Mouse (Mus musculus) layer of hippocampus, adult 2 months (tissue): ENCODE measurements at regions not wholly inside any gene's neighbourhood (a gene's known extent, or its start where the extent isn't known, plus 50 kb on each side); places are given as distances from the start of the nearest gene placed in this dataset.
A peak's percentile ranks its signal among the peaks of the same experiment; 100 is the strongest.
"Not testable (repeated sequence)": the region's sequence is repeated elsewhere in the genome, so short reads cannot be mapped to it uniquely, and the experiment has no call there.

ENCODE experiments used
- DNase-seq, 2 experiments: peaks; one replicate each; pipeline ENCODE4 v3.0.0; 2022; ENCODE audit warnings: low spot score in 2 of 2
- H3K27ac ChIP-seq: fragments of 200-600 bp; 2 replicates; pipeline ENCODE4 v1.8.1; 2022
- H3K4me3 ChIP-seq: fragments of 200-600 bp; 2 replicates; pipeline ENCODE4 v1.8.1; 2022; ENCODE audit warnings: mild to moderate bottlenecking
- CTCF ChIP-seq: fragments of 200-600 bp; conservative IDR thresholded peaks from 2 replicates; pipeline ENCODE4 v1.8.1; 2022; ENCODE audit warnings: antibody characterized with exemption, mild to moderate bottlenecking, moderate library complexity

DNA sequence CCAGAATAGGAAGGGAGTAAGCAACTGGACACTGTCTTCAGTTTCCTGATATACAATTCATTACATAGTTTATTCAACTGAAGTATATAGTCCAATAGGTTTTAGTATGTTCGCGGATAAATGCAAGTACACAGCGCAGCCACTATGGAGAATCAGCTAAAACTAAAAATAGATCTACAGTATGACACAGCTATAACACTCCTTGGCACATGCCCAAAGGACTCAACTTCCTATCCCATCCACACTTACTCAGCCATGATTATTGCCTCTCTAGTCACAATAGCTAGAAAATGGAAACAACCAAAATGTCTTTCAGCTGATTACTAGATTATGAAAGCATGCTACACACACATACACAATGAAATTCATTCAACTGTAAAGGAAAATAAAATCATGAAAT lies 130.0 kb upstream of the Cdk6 start:
- H3K27ac ChIP-seq, result no peak overlapping the region
- no peak for TF ChIP-seq CTCF
- no peak overlapping the region for H3K4me3 ChIP-seq
- DNase-seq, result no peak

DNA sequence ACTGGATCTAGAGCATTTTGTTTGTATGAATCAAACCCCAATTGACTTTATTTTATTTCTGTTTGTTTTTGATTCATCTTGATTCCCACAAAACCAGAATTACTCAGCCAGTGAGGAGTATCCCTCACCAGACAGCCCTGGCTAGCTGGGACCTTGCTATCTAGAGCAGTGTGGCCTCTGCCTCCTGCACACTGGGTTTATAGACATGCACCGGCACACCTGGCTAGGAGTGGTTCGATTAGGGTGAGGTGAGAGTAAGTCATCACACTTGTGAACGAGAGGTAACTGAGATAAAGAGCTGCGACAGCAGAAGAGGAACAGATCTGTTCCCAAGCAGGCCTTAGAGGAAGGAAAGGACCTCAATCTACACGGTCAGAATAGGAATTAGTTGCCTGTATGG lies 125.2 kb upstream of the Cdk6 start:
- H3K27ac ChIP-seq, result no peak overlapping the region
- H3K4me3 ChIP-seq, result no peak overlapping the region
- DNase-seq, result no peak
- TF ChIP-seq CTCF, result no peak

- no peak overlapping the region for H3K4me3 ChIP-seq
- TF ChIP-seq CTCF, result no peak
- H3K27ac ChIP-seq, result no peak overlapping the region
- DNase-seq, result no peak
Measured at GRCm38 (mm10) chr5:3219230-3219629, 122.1 kb upstream of the Cdk6 start.

- TF ChIP-seq CTCF, result no peak
- Histone ChIP-seq H3K4me3 (no peak overlapping the region), H3K27ac (no peak overlapping the region)
- DNase-seq, result no peak
Measured at GRCm38 (mm10) chr5:3219770-3220169, 121.5 kb upstream of the Cdk6 start.

- H3K27ac ChIP-seq, DNase-seq, H3K4me3 ChIP-seq: not testable (repeated sequence)
- peak; percentile 62 for TF ChIP-seq CTCF
Measured at GRCm38 (mm10) chr5:3223819-3224218, 117.5 kb upstream of the Cdk6 start.

GRCm38 (mm10) chr5:3224392-3225054 lies 116.8 kb upstream of the Cdk6 start:
- not testable (repeated sequence) for DNase-seq, H3K27ac ChIP-seq, H3K4me3 ChIP-seq

GRCm38 (mm10) chr5:3225358-3225757 lies 115.9 kb upstream of the Cdk6 start:
- not testable (repeated sequence) for H3K4me3 ChIP-seq, H3K27ac ChIP-seq, DNase-seq

GRCm38 (mm10) chr5:3244067-3244466 lies 97.2 kb upstream of the Cdk6 start:
- not testable (repeated sequence) for DNase-seq, H3K27ac ChIP-seq, H3K4me3 ChIP-seq

- no peak overlapping the region for H3K27ac ChIP-seq
- no peak overlapping the region for H3K4me3 ChIP-seq
- no peak for DNase-seq
- TF ChIP-seq CTCF, result no peak
Measured at GRCm38 (mm10) chr5:3247333-3247732, 94.0 kb upstream of the Cdk6 start.

DNA sequence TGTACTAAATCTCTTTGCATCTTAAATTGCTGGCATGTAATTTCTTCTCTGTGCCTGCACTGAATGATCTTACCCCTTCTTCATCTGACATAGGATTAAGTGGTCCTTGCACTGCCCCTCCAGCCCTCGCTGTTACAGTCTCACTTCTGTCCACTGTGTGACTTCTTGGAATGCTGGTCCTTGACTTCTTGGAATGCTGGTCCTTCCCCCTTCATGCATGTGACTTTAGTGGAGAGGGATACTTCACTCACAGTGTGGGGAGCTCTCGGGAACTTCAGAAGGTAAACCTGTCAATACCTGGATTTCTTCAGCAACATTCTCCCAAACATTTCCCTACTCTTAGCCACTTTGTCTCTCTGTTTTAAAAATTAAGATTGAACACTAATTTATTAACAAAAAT lies 91.0 kb upstream of the Cdk6 start:
- Histone ChIP-seq H3K27ac (no peak overlapping the region), H3K4me3 (no peak overlapping the region)
- TF ChIP-seq CTCF, result no peak
- DNase-seq, result no peak

DNA sequence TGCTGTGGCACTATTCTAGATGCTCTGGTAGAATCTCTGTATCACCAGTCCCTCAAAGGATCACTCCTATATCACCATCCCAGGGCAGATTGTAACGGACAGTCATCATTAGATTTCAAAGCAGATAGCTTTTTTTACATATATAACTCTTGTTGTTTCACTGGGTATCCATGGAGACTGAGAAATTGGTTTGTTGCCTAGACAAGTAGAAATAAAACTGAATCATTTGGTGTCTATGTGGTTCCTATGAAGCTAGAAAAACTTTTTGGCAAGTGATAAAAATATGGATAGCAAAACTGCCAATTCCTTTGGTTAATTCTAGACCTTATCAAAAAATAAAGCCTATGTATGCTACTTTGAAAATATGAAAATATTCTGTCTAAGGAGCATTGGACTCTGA lies 81.0 kb upstream of the Cdk6 start:
- TF ChIP-seq CTCF, result no peak
- H3K4me3 ChIP-seq, result no peak overlapping the region
- peak in 1 of 2 experiments; percentile 19 for DNase-seq

DNA sequence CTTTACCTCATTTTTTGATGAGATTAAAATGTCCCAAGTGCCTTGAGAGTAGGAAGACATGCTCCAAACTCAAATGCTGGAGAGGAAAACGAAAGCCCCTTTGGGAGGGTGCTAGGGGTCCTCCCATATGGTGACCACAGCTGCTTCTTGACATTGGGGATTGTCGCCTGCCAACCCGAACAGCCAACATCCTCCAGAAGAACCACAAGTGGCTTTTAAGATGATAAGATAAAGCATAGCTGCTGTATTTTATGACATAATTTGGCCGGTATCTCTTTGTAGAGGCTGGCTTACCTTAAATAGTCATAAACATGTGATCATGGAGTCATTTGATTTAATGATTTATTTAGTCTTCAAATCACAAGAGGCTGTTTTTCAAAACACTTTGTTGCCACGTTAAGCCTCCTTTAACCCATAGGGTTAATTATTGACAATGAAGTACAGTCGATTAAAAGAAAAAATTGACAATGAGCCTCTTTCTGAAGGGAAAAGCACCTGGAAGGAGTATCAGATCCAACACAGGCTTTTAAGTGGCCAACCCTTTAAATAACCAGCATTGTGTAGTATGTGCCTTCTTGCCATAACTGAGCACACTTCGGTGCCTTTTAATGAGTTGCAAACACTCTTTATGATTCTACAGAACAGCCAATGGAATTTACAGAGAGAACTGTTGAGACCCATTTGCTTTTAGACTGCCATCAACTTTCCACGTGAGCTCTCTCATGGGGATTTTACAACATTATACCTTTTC lies 76.1 kb upstream of the Cdk6 start:
- H3K4me3 ChIP-seq, H3K27ac ChIP-seq, DNase-seq: not testable (repeated sequence)

More for the DNA sequence above, 81.0 kb upstream of the Cdk6 start:
- H3K27ac ChIP-seq, result no peak overlapping the region

DNA sequence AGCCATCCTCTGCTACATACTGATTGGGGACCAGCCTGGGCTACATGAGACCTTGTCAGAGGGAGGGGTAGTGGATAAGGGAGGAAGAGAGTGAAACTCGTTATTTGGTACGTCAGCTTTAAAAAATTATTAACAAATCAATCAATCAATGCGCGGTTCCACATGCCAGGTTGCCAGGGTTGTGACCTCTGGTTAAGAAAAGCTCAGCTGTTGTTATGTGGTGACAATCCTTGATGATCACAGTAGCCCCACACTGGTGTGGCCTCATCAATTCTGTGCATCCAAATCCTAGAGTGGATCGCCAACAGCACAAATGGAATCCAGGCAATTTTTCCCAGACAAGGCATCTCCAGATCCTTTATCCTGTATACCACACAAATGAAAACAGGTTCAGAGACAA lies 74.3 kb upstream of the Cdk6 start:
- no peak for DNase-seq
- Histone ChIP-seq H3K27ac (no peak overlapping the region), H3K4me3 (no peak overlapping the region)
- no peak for TF ChIP-seq CTCF

GRCm38 (mm10) chr5:3269760-3270159 lies 71.5 kb upstream of the Cdk6 start:
- H3K27ac ChIP-seq, result no peak overlapping the region
- no peak for DNase-seq
- no peak for TF ChIP-seq CTCF
- no peak overlapping the region for H3K4me3 ChIP-seq

GRCm38 (mm10) chr5:3273140-3273539 lies 68.1 kb upstream of the Cdk6 start:
- DNase-seq, H3K27ac ChIP-seq, H3K4me3 ChIP-seq: not testable (repeated sequence)

DNA sequence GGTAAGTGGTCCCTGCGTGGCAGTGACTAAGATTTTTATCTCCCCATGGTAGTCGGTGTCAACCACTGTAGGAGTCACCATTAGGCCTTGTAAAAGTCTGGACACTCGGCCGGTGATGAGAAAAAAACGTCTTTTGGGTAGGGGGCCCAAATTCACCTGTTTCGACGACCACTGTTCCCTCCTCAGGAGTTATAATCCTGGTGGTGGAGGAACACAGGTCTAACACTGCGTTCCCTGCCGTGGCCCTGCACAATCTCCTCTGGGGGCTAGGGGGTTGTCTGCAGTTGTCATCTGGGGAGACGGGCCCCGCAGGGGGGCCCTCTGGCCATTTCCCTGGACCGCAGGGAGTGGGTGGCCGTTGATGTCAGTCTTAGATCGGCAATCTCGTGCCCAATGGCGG lies 64.0 kb upstream of the Cdk6 start:
- not testable (repeated sequence) for H3K4me3 ChIP-seq, H3K27ac ChIP-seq, DNase-seq

- not testable (repeated sequence) for DNase-seq, H3K27ac ChIP-seq
Measured at GRCm38 (mm10) chr5:3278956-3279355, 62.3 kb upstream of the Cdk6 start.

GRCm38 (mm10) chr5:3281911-3282506 lies 59.3 kb upstream of the Cdk6 start:
- H3K27ac ChIP-seq, H3K4me3 ChIP-seq, DNase-seq: not testable (repeated sequence)

More at GRCm38 (mm10) chr5:3278956-3279355, 62.3 kb upstream of the Cdk6 start:
- not testable (repeated sequence) for H3K4me3 ChIP-seq
